Mouse (Mus musculus) olfactory bulb, adult 2 months (tissue): ENCODE measurements around the gene Prima1. TPM values are rescaled to one million over a fixed set of nuclear protein-coding genes. Genes with fewer than 3 reads are reported as not detected.

Experiments used
- H3K27ac ChIP-seq: fragments of 200-500 bp; 2 replicates; pipeline ENCODE4 v1.5.1; 2012; ENCODE audit warnings: low read depth, low read length; ENCODE audit not compliant: insufficient read depth
- H3K4me1 ChIP-seq: fragments of 200-500 bp; 2 replicates; pipeline ENCODE4 v1.6.1; 2012; ENCODE audit warnings: low read length; ENCODE audit not compliant: control insufficient read depth, insufficient read depth
- H3K4me3 ChIP-seq: fragments of 200-500 bp; 2 replicates; pipeline ENCODE4 v1.5.1; 2012; ENCODE audit warnings: mild to moderate bottlenecking, low read depth, low read length, moderate library complexity; ENCODE audit not compliant: insufficient read depth
- CTCF ChIP-seq: fragments of 200-500 bp; IDR thresholded peaks from 2 replicates; pipeline ENCODE4 v1.5.1; 2012; ENCODE audit warnings: low read depth, mild to moderate bottlenecking, low read length, moderate library complexity; ENCODE audit not compliant: insufficient read depth
- POLR2A ChIP-seq: fragments of 200-500 bp; IDR thresholded peaks from 2 replicates; pipeline ENCODE4 v1.6.1; 2012; ENCODE audit warnings: mild to moderate bottlenecking, low read depth, low read length, moderate library complexity; ENCODE audit not compliant: insufficient read depth
- WGBS: fragments of 180-500 bp; shearing (Covaris S2); methylation state at CpG from one replicate; pipeline ENCODE4 v1.1.7; 2018; 5-methylcytosine and 5-hydroxymethylcytosine counted together
- polyA plus RNA-seq: library from polyadenylated mRNA; stranded (reverse); fragments of >200 nt; gene quantifications from 2 replicates; pipeline ENCODE4 v1.2.4, GENCODE M21; 2012; ENCODE audit warnings: low replicate concordance; ENCODE audit not compliant: missing spikeins, insufficient read depth, insufficient read length

Prima1 gene
- polyA plus RNA-seq, 1 experiment, result not detected

DNA sequence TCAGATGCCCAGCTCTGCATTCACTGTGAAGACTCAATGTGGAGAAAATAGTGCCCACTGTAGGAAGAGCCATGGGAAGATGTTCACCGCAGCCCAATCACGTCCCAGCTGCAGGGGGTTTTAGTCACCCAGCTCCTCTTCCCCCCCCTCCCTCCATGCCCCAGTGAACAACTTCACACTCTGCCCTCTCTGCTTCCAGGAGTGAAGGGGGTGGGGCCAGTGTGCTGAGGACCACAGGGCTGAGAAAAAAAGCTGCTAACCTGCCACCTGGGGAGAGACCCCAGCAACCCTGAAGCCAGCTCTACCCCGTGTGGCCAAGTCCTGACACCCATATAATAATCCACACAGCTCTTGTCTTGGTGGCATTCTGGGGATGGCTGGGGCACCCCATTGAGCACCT is 24.7 kb upstream of the Prima1 start:
- no peak for TF ChIP-seq CTCF
- Histone ChIP-seq H3K4me1 (no peaks in the 10 kb centered on the region), H3K27ac (no peak overlapping the region), H3K4me3 (no peak overlapping the region)
- 56% methylated on average over 3 of the region's 3 CpGs for WGBS

DNA sequence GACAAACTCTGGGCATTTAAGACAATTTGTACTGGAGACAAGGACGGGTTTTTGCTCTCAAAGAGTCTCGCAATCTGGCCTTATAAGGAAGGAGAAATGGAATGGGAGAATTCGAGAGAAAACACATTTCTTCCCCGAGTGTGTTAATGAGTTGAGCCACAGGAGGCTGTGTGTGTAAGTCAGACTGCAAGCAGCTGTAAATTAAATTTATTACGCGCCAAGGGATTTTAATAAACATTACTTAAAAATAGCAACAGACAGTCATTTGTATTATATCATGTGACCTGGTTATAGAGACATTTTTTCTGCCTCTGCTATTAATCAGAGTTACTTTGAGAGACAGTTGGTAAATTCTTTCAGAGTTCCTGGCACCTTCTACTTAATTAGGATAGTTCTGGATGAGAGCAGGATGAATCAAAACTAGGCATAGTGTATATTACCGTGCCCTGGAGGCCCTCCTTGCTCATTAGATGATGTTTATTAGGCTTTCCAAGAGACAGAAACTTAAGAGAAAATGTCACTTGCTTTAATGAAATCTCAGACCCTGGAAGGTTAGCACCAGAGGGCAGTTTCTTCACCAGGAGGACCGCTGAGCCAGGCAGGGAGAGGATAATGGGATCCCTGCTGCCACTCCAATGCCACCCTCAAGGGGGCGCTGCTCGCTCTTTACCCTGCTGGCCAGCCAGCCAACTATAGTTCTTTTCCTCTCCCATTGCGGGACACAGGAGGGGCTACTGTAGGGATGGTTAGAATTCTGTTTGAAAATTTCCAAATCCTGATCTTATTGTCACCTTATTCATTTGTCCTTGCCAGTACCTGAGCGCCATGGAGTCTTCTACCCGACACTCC is 20.3 kb upstream of the Prima1 start:
- H3K4me3 ChIP-seq, result no peak overlapping the region
- H3K27ac ChIP-seq, result no peak overlapping the region
- H3K4me1 ChIP-seq, result no peaks in the 10 kb centered on the region
- 62% methylated on average over 13 of the region's 13 CpGs for WGBS
- TF ChIP-seq POLR2A (no peak), CTCF (peak; percentile 39; the same call in 1 of the 2 replicates)

DNA sequence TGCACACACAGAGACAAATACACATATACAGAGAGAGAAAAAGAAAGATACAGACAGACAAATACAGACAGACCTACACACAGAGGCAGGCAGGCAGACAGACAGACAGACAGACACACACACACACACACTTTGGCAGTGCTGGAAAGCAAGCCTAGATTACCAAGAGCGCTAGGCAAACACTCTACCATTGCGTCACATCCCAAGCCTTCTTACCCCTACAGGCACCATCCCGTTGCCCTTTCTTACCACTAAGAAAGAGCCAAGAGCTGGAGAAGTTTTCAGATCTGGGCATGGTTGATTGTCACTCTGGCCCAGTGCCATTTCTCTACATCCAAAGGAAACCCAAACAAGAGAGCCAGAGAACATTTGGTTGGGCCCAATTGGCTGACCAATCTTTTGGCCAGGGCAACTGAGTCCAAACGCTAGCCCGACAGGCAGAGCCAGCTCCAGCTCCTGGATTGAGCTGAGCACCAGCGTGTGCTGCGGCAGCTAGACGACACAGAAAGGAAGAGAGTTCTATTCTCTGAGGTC is 11.0 kb upstream of the Prima1 start:
- H3K4me1 ChIP-seq, result no peaks in the 10 kb centered on the region
- H3K27ac ChIP-seq, result no peak overlapping the region
- TF ChIP-seq POLR2A (no peak), CTCF (no peak)
- H3K4me3 ChIP-seq, result no peak overlapping the region
- WGBS, result 63% methylated on average over 8 of the region's 8 CpGs

DNA sequence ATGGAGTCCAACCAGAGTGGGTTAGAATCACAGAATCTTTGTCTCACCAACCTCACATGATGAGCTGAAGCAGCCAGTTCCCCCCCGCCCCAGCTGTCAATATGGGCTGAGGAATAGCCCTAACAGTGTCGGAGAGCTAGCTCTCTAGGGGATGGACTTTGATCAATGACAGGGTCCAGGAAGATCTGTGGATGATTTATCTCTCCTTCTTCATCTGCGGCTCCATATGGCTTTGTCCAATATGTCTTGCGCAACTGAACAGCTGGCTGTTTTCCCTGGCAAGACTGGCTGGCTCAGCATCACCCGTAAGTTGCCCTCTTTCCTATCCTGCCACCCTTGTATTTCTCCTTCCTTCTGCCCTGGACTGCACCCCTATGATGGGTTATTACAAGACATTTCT is 9.2 kb upstream of the Prima1 start:
- H3K4me1 ChIP-seq, result no peaks in the 10 kb centered on the region
- no peak overlapping the region for H3K4me3 ChIP-seq
- TF ChIP-seq POLR2A (no peak), CTCF (no peak)
- no peak overlapping the region for H3K27ac ChIP-seq
- WGBS, result 95% methylated on average over 5 of the region's 5 CpGs

DNA sequence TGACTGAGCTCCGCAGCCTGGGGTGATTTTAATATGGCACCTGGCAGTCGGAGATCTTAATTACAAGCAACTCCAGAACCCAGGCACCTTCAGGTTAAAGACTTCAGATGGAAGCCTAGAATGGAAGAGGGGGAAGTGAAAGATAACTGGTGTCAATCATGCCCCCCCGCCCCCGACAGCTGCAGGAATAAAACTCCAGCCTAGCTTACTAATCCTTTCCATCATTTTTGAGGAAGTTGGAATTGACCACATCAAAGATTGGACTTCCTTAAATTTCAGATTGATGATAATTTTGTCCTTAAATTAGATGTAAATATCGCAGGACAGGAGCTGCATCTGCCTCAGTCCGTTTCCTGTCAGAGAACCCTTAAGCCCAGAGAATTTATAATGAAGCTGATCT is 8.4 kb upstream of the Prima1 start:
- WGBS, result 85% methylated on average over 6 of the region's 6 CpGs
- TF ChIP-seq POLR2A (no peak), CTCF (no peak)
- no peaks in the 10 kb centered on the region for H3K4me1 ChIP-seq

DNA sequence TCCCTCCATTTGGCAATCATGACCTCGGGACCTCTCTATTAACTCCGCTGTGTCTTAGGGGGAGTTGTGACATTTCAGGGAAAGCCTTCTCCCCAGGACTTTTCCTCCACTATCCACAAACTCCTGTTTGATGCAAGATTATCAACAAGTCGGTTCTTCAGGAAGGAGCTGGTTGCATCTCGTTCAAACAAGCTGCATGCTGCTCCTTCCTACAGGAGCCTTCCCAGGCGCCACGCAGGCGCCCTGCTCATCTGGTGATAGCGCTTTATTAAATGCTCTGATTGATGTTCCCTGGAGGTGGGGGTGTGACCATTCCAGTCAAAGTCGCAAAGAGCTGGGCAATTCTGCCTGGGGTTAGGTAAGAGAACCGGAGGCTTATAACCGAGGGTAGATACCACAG is 1.1 kb upstream of the Prima1 start:
- WGBS, result 26% methylated on average over 11 of the region's 11 CpGs
- TF ChIP-seq CTCF (no peak; the same call in 1 of the 2 replicates), POLR2A (no peak)
- no peak overlapping the region for H3K27ac ChIP-seq
- peak overlapping the region; percentile 61 for H3K4me3 ChIP-seq
- H3K4me1 ChIP-seq, result peaks cover 13% of the 10 kb centered on the region

More for the DNA sequence above, 8.4 kb upstream of the Prima1 start:
- Histone ChIP-seq H3K27ac (no peak overlapping the region), H3K4me3 (no peak overlapping the region)

DNA sequence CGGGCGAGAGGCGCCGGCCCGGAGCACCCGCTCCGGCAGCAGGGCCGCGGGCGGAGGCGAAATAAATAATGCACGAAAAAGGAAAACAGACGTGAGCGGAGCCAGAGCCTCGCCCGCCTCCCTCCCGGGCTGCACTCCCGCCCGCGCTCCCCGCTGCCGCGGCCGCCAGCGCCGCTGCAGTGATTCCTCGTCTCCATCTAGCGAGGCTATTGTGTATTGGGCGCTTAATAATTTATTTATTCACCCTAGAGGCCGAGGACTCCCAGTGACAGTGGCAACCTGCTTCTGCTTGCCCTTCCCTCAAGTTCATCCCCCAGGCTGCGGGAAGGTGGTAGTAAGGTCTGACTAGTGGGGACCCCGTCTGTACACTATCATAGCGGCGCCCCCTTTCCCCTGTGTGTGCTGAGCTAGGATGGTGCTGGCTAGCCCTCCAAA is 658 bp upstream of the Prima1 start:
- H3K4me1 ChIP-seq, result peaks cover 13% of the 10 kb centered on the region
- WGBS, result 1% methylated on average over 34 of the region's 34 CpGs
- H3K4me3 ChIP-seq, result peak overlapping the region; percentile 61
- no peak for TF ChIP-seq POLR2A
- peak; percentile 44; the same call in 1 of the 2 replicates for TF ChIP-seq CTCF
- H3K27ac ChIP-seq, result no peak overlapping the region

DNA sequence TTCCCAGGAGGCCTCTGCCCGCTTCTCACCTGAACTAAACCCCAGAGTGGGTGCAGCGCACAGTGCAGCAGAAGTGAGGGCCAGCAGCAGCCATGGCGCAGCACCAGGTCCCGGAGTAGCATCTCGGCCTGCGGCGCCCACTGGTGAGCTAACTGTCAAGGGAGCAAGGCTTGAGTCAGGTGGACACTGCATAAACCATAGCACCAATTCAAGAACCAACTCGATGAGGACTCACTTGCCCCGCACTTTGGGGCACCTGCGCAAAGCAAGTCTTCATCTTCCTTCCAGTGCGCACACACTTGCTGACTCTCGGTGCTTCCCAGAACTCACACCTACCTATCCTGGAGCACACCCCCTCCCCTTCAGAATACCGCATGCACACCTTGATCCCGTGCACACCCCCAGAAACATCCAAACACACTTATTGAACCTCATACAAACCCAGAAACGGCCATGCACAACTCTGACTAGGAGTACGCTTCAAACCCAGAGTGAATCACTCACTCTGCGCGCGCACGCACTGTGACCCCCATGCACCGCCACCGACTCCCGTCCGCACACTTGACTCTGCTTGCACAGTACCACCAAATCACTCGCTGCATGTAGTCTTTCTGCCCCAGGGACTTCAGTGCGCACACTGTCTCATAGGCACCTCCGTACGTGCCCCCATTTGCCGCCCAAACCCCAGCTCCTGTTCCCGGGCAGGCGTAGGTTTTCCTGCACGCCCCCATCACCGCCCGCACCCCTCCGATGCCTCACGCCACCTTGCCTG is 453 bp downstream of the Prima1 start:
- peak overlapping the region; percentile 28; the same call in 1 of the 2 replicates for H3K27ac ChIP-seq
- 26% methylated on average over 36 of the region's 36 CpGs for WGBS
- H3K4me1 ChIP-seq, result peaks cover 13% of the 10 kb centered on the region
- H3K4me3 ChIP-seq, result peak overlapping the region; percentile 61
- TF ChIP-seq POLR2A, result no peak

DNA sequence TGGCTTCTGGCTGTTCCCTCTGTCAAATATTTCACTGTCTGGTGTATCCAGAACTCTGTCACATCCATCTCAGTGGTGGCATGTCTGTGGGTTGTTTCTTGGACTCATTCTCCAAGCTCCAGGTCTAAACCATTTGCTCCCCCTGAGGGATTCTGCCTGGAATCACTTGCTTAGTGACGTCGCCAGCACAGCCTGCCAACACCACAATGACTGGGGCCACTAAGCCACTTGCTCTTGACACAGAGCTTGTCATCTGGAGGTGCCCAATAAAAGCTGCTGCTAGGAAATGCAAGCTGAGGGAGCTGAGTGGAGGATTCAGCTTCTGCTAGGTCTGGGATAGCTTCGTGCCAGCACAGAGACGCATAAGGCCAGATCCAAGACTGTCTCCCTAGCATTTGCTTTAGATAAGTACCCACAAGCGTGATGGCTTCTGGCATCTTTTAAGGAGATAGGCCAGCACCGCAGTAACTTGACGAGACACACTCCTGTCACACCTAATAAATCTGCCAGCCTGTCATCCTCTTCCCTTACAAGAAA is 3.0 kb downstream of the Prima1 start:
- no peak for TF ChIP-seq POLR2A
- TF ChIP-seq CTCF, result no peak
- no peak overlapping the region for H3K27ac ChIP-seq
- WGBS, result 80% methylated on average over 7 of the region's 7 CpGs
- peaks cover 17% of the 10 kb centered on the region for H3K4me1 ChIP-seq
- no peak overlapping the region for H3K4me3 ChIP-seq
